Mouse (Mus musculus): ENCODE measurements at regions not wholly inside any gene's neighbourhood (a gene's known extent, or its start where the extent isn't known, plus 50 kb on each side); places are given as distances from the start of the nearest gene placed in this dataset.
A peak's percentile ranks its signal among the peaks of the same experiment; 100 is the strongest.

- no peak for DNase-seq
- Histone ChIP-seq H3K4me3 (ENCODE audit: insufficient read depth, low read depth, low read length) (no peak overlapping the region), H3K4me1 (ENCODE audit: control insufficient read depth, insufficient read depth, low read length) (no peaks in the 10 kb centered on the region), H3K27me3 (replicated peaks; ENCODE audit: control insufficient read depth, insufficient read depth, low read length) (no peaks in the 10 kb centered on the region), H3K36me3 (ENCODE audit: control insufficient read depth, insufficient read depth, low read length) (no peaks in the 10 kb centered on the region), H3K27ac (ENCODE audit: insufficient read depth, low read depth, low read length) (no peak overlapping the region)
- TF ChIP-seq CTCF (conservative IDR thresholded peaks at IDR 0.05; ENCODE audit: insufficient read depth, insufficient read length, low read depth, low read length) (no peak), POLR2A (IDR thresholded peaks at IDR 0.05; ENCODE audit: low read depth, low read length) (no peak)
- 95% methylated on average over 1 of the region's 1 CpGs for WGBS
Measured at GRCm38 (mm10) chr12:47351229-47351628, 532.5 kb upstream of the Nova1 start.

GRCm38 (mm10) chr12:47313413-47313812, 494.7 kb upstream of the Nova1 start:
- DNase-seq = peak; percentile 15
- H3K36me3 ChIP-seq (ENCODE audit: control insufficient read depth, insufficient read depth, low read length) = no peaks in the 10 kb centered on the region
- H3K27me3 ChIP-seq (replicated peaks; ENCODE audit: control insufficient read depth, insufficient read depth, low read length) = no peaks in the 10 kb centered on the region
- TF ChIP-seq POLR2A (IDR thresholded peaks at IDR 0.05; ENCODE audit: low read depth, low read length) (no peak), CTCF (conservative IDR thresholded peaks at IDR 0.05; ENCODE audit: insufficient read depth, insufficient read length, low read depth, low read length) (no peak; the same call in 1 of the 2 replicates)
- H3K4me3 ChIP-seq (ENCODE audit: insufficient read depth, low read depth, low read length) = no peak overlapping the region
- 24% methylated on average over 2 of the region's 2 CpGs for WGBS
- no peaks in the 10 kb centered on the region for H3K4me1 ChIP-seq (ENCODE audit: control insufficient read depth, insufficient read depth, low read length)
- no peak overlapping the region for H3K27ac ChIP-seq (ENCODE audit: insufficient read depth, low read depth, low read length)

DNA sequence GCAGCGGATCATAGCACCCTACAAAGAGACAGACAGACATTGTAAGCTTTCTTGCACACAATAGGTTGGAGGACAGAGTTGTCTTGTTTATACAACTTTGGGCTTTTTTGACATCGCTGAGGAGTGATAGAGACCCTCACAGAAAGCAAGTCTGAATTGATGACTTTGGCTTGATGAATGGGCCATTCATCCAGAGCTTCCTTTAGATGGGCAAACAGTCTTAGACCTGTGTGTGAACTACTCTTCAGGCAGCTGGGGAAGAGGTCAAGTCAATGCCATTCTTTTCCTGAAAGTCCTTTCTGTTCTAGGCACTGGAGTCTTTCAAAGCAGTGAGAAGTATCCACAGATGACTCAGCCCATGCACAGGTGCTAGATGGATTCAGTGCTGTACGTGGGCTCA, 457.2 kb upstream of the Nova1 start:
- Histone ChIP-seq H3K4me3 (ENCODE audit: insufficient read depth, low read depth, low read length) (no peak overlapping the region), H3K36me3 (ENCODE audit: control insufficient read depth, insufficient read depth, low read length) (no peaks in the 10 kb centered on the region), H3K4me1 (ENCODE audit: control insufficient read depth, insufficient read depth, low read length) (no peaks in the 10 kb centered on the region), H3K27me3 (replicated peaks; ENCODE audit: control insufficient read depth, insufficient read depth, low read length) (no peaks in the 10 kb centered on the region), H3K27ac (ENCODE audit: insufficient read depth, low read depth, low read length) (no peak overlapping the region)
- DNase-seq = no peak
- WGBS = 74% methylated on average over 3 of the region's 3 CpGs
- TF ChIP-seq CTCF (conservative IDR thresholded peaks at IDR 0.05; ENCODE audit: insufficient read depth, insufficient read length, low read depth, low read length) = no peak
- no peak for TF ChIP-seq POLR2A (IDR thresholded peaks at IDR 0.05; ENCODE audit: low read depth, low read length)

GRCm38 (mm10) chr12:47272309-47272708, 453.6 kb upstream of the Nova1 start:
- TF ChIP-seq POLR2A (IDR thresholded peaks at IDR 0.05; ENCODE audit: low read depth, low read length) = no peak
- no peak for TF ChIP-seq CTCF (conservative IDR thresholded peaks at IDR 0.05; ENCODE audit: insufficient read depth, insufficient read length, low read depth, low read length)
- DNase-seq = no peak
- WGBS = 82% methylated on average over 2 of the region's 2 CpGs
- Histone ChIP-seq H3K27me3 (replicated peaks; ENCODE audit: control insufficient read depth, insufficient read depth, low read length) (no peaks in the 10 kb centered on the region), H3K27ac (ENCODE audit: insufficient read depth, low read depth, low read length) (no peak overlapping the region), H3K4me1 (ENCODE audit: control insufficient read depth, insufficient read depth, low read length) (no peaks in the 10 kb centered on the region), H3K4me3 (ENCODE audit: insufficient read depth, low read depth, low read length) (no peak overlapping the region), H3K36me3 (ENCODE audit: control insufficient read depth, insufficient read depth, low read length) (no peaks in the 10 kb centered on the region)

GRCm38 (mm10) chr12:47264118-47264517, 445.4 kb upstream of the Nova1 start:
- Histone ChIP-seq H3K36me3 (ENCODE audit: control insufficient read depth, insufficient read depth, low read length) (no peaks in the 10 kb centered on the region), H3K27me3 (replicated peaks; ENCODE audit: control insufficient read depth, insufficient read depth, low read length) (no peaks in the 10 kb centered on the region), H3K4me1 (ENCODE audit: control insufficient read depth, insufficient read depth, low read length) (no peaks in the 10 kb centered on the region), H3K27ac (ENCODE audit: insufficient read depth, low read depth, low read length) (no peak overlapping the region), H3K4me3 (ENCODE audit: insufficient read depth, low read depth, low read length) (no peak overlapping the region)
- DNase-seq = no peak
- TF ChIP-seq POLR2A (IDR thresholded peaks at IDR 0.05; ENCODE audit: low read depth, low read length) = no peak
- TF ChIP-seq CTCF (conservative IDR thresholded peaks at IDR 0.05; ENCODE audit: insufficient read depth, insufficient read length, low read depth, low read length) = no peak
- 50% methylated on average over 1 of the region's 1 CpGs for WGBS

GRCm38 (mm10) chr12:47263408-47263807, 444.7 kb upstream of the Nova1 start:
- no peaks in the 10 kb centered on the region for H3K4me1 ChIP-seq (ENCODE audit: control insufficient read depth, insufficient read depth, low read length)
- WGBS = 54% methylated on average over 1 of the region's 1 CpGs
- no peak for DNase-seq

DNA sequence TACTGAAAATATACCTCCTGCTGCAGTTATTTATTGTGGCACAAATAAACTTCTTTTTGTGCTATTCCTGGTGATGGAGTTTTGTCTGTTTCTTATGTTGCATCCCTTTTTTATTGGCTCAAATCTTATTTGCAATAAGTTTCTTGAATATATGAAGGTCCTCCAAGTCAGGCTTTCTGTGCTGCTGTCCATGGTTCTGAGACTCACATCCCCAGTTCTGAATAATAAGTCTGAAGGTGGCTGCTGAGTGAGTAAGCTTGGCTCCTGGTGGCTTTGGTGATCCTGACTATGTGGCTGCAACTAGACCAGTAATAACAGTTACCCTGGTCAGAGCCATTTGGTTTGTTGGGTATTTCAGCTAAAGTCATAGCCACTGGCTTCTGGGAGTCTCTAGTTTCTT, 433.6 kb upstream of the Nova1 start:
- no peak for TF ChIP-seq POLR2A (IDR thresholded peaks at IDR 0.05; ENCODE audit: low read depth, low read length)
- TF ChIP-seq CTCF (conservative IDR thresholded peaks at IDR 0.05; ENCODE audit: insufficient read depth, insufficient read length, low read depth, low read length) = no peak
- H3K36me3 ChIP-seq (ENCODE audit: control insufficient read depth, insufficient read depth, low read length) = no peaks in the 10 kb centered on the region
- no peak overlapping the region for H3K4me3 ChIP-seq (ENCODE audit: insufficient read depth, low read depth, low read length)
- no peaks in the 10 kb centered on the region for H3K4me1 ChIP-seq (ENCODE audit: control insufficient read depth, insufficient read depth, low read length)
- DNase-seq = no peak
- no peaks in the 10 kb centered on the region for H3K27me3 ChIP-seq (replicated peaks; ENCODE audit: control insufficient read depth, insufficient read depth, low read length)
- no peak overlapping the region for H3K27ac ChIP-seq (ENCODE audit: insufficient read depth, low read depth, low read length)

More at GRCm38 (mm10) chr12:47263408-47263807, 444.7 kb upstream of the Nova1 start:
- no peaks in the 10 kb centered on the region for H3K27me3 ChIP-seq (replicated peaks; ENCODE audit: control insufficient read depth, insufficient read depth, low read length)
- TF ChIP-seq CTCF (conservative IDR thresholded peaks at IDR 0.05; ENCODE audit: insufficient read depth, insufficient read length, low read depth, low read length) (no peak), POLR2A (IDR thresholded peaks at IDR 0.05; ENCODE audit: low read depth, low read length) (no peak)
- H3K4me3 ChIP-seq (ENCODE audit: insufficient read depth, low read depth, low read length) = no peak overlapping the region
- no peaks in the 10 kb centered on the region for H3K36me3 ChIP-seq (ENCODE audit: control insufficient read depth, insufficient read depth, low read length)
- no peak overlapping the region for H3K27ac ChIP-seq (ENCODE audit: insufficient read depth, low read depth, low read length)
